Mouse (Mus musculus) ES-E14 (cell line): ENCODE results near the gene Nop2. TPM values are rescaled to one million over a fixed set of nuclear protein-coding genes. Genes with fewer than 3 reads are reported as not detected.
A peak's percentile ranks its signal among the peaks of the same experiment; 100 is the strongest.

ENCODE experiments used
- DNase-seq: peaks from one replicate; pipeline ENCODE4 v3.0.0-alpha.2; 2013; ENCODE audit warnings: low read depth, low spot score
- H3K27ac ChIP-seq: 2 replicates; pipeline ENCODE4 v1.5.1; 2012; ENCODE audit warnings: low read depth, mild to moderate bottlenecking, low read length, moderate library complexity, mixed read lengths; ENCODE audit not compliant: poor library complexity, insufficient read depth, severe bottlenecking
- H3K36me3 ChIP-seq: 2 replicates; pipeline ENCODE4 v1.6.1; 2012; ENCODE audit warnings: mild to moderate bottlenecking, low read length, moderate library complexity, mixed read lengths; ENCODE audit not compliant: control insufficient read depth, poor library complexity, insufficient read depth, severe bottlenecking
- H3K4me1 ChIP-seq, 2 experiments: fragments of 150-350 bp in 1 of 2; sonication (generic) in 1 of 2; 2 replicates each; pipeline ENCODE4 v1.6.1; 2012; ENCODE audit warnings: low read length in 2 of 2, mild to moderate bottlenecking in 1 of 2, mixed read lengths in 1 of 2; ENCODE audit not compliant: control insufficient read depth in 2 of 2, insufficient read depth in 2 of 2, poor library complexity in 1 of 2
- H3K4me3 ChIP-seq, 2 experiments: fragments of 150-350 bp in 1 of 2; sonication (generic) in 1 of 2; 2 replicates each; pipeline ENCODE4 v1.5.1; 2012; ENCODE audit warnings: low read length in 2 of 2, low read depth in 1 of 2, mild to moderate bottlenecking in 1 of 2, mixed read lengths in 1 of 2; ENCODE audit not compliant: insufficient read depth in 1 of 2, poor library complexity in 1 of 2, severe bottlenecking in 1 of 2
- H3K9ac ChIP-seq: 2 replicates; pipeline ENCODE4 v1.6.1; 2012; ENCODE audit warnings: low read depth, mild to moderate bottlenecking, low read length, mixed read lengths; ENCODE audit not compliant: poor library complexity, insufficient read depth, severe bottlenecking
- H3K9me3 ChIP-seq: fragments of 150-350 bp; sonication (generic); 2 replicates; pipeline ENCODE4 v1.6.1; 2012; ENCODE audit warnings: low read depth, mild to moderate bottlenecking, low read length; ENCODE audit not compliant: control insufficient read depth, insufficient read depth
- CHD2 ChIP-seq: IDR thresholded peaks from 2 replicates; pipeline ENCODE4 v1.6.1; 2014; ENCODE audit warnings: mild to moderate bottlenecking, low read depth, low read length, inconsistent platforms
- HCFC1 ChIP-seq: IDR thresholded peaks from 2 replicates; pipeline ENCODE4 v1.6.1; 2012; ENCODE audit warnings: low read length, inconsistent platforms, borderline replicate concordance; ENCODE audit not compliant: insufficient read depth
- MAFK ChIP-seq: IDR thresholded peaks from 2 replicates; pipeline ENCODE4 v1.6.1; 2014; ENCODE audit warnings: mild to moderate bottlenecking, low read depth, low read length, inconsistent platforms; ENCODE audit not compliant: insufficient read depth
- ZC3H11A ChIP-seq: IDR thresholded peaks from 2 replicates; pipeline ENCODE4 v1.6.1; 2012; ENCODE audit warnings: low read depth, mild to moderate bottlenecking, inconsistent platforms, low read length, borderline replicate concordance
- ZNF384 ChIP-seq: IDR thresholded peaks from 2 replicates; pipeline ENCODE4 v1.6.1; 2012; ENCODE audit warnings: low read depth, low read length, inconsistent platforms
- in situ Hi-C, 2 experiments: fragments of 600-800 bp; cut with MboI; formaldehyde crosslinking; loops; one replicate each; pipeline ENCODE4 v1.15.1; 2025; ENCODE audit warnings: low sequenced_read_pairs in 2 of 2, inconsistent platforms in 1 of 2; ENCODE audit not compliant: unreplicated experiment in 2 of 2
- total RNA-seq: library from RNA; depleted of rRNA; stranded (reverse); fragments of 300-350 nt; gene quantifications from 2 replicates; pipeline ENCODE4 v1.2.3, GENCODE M21; 2012

Gene Nop2
- total RNA-seq, 1 experiment: 174 TPM

GRCm38 (mm10) chr6:125097346-125097689, 34.4 kb upstream of the Nop2 start:
- Histone ChIP-seq H3K27ac (0 out of 2 replicates have a peak overlapping the region, but pooled peaks have one; percentile 75), H3K4me1 (peaks cover 0 to 25% of the 10 kb centered on the region in 2 experiments; a peak in 2 of 4 replicates), H3K9me3 (no peaks in the 10 kb centered on the region), H3K9ac (peak overlapping the region; percentile 91), H3K4me3 (peak overlapping the region; percentile 80 to 91), H3K36me3 (peaks cover 43% of the 10 kb centered on the region)
- in situ Hi-C loops: no loop called here
- no peak for DNase-seq
- TF ChIP-seq CHD2 (no peak), HCFC1 (no peak), ZNF384 (no peak), MAFK (no peak), ZC3H11A (no peak)

GRCm38 (mm10) chr6:125097951-125098350, 33.8 kb upstream of the Nop2 start:
- Histone ChIP-seq H3K27ac (no peak overlapping the region), H3K9ac (peak overlapping the region; percentile 91), H3K4me3 (peak overlapping the region; percentile 80 to 91), H3K4me1 (peaks cover 0 to 25% of the 10 kb centered on the region in 2 experiments; a peak in 2 of 4 replicates), H3K9me3 (no peaks in the 10 kb centered on the region), H3K36me3 (peaks cover 50% of the 10 kb centered on the region)
- in situ Hi-C loops: no loop called here
- no peak for DNase-seq
- no peak for TF ChIP-seq CHD2

- no peak for DNase-seq
- Histone ChIP-seq H3K4me3 (no peak overlapping the region), H3K27ac (no peak overlapping the region), H3K36me3 (peaks cover 52% of the 10 kb centered on the region), H3K9ac (peak overlapping the region; percentile 91; the same call in 1 of the 2 replicates), H3K4me1 (peaks cover 0 to 25% of the 10 kb centered on the region in 2 experiments; a peak in 2 of 4 replicates), H3K9me3 (no peaks in the 10 kb centered on the region)
- in situ Hi-C loops: no loop called here
- TF ChIP-seq ZNF384 (no peak), MAFK (no peak), CHD2 (no peak), ZC3H11A (no peak), HCFC1 (no peak)
These were observed 33.2 kb upstream of the Nop2 start for GRCm38 (mm10) chr6:125098513-125098912.

- no peak for TF ChIP-seq ZC3H11A
- no peak for TF ChIP-seq HCFC1
- in situ Hi-C loops: no loop called here
- Histone ChIP-seq H3K9me3 (no peaks in the 10 kb centered on the region), H3K36me3 (peaks cover 58% of the 10 kb centered on the region), H3K27ac (no peak overlapping the region), H3K4me1 (peaks cover 0 to 25% of the 10 kb centered on the region in 2 experiments; a peak in 2 of 4 replicates), H3K4me3 (no peak overlapping the region), H3K9ac (no peak overlapping the region)
- DNase-seq: no peak
These were observed 32.2 kb upstream of the Nop2 start for GRCm38 (mm10) chr6:125099421-125099971.

GRCm38 (mm10) chr6:125101444-125101843, 30.3 kb upstream of the Nop2 start:
- Histone ChIP-seq H3K4me3 (no peak overlapping the region), H3K36me3 (peaks cover 74% of the 10 kb centered on the region), H3K9ac (no peak overlapping the region), H3K4me1 (peaks cover 0 to 25% of the 10 kb centered on the region in 2 experiments; a peak in 2 of 4 replicates), H3K27ac (no peak overlapping the region), H3K9me3 (no peaks in the 10 kb centered on the region)
- no peak for TF ChIP-seq ZNF384
- no peak for TF ChIP-seq MAFK
- no peak for TF ChIP-seq CHD2
- no peak for TF ChIP-seq HCFC1
- no peak for TF ChIP-seq ZC3H11A
- no peak for DNase-seq
- in situ Hi-C loops: no loop called here
